Mouse (Mus musculus) CD4-positive, CD25-positive, alpha-beta regulatory T cell, adult 9 weeks (primary cell): ENCODE results near the gene Gm47955. TPM values are rescaled to one million over a fixed set of nuclear protein-coding genes. Genes with fewer than 3 reads are reported as not detected.

ENCODE experiments used
- polyA plus RNA-seq: library from polyadenylated mRNA; unstranded; fragments of 100-300 nt; shearing (Covaris generic); gene quantifications from one replicate; pipeline ENCODE4 v1.2.1, GENCODE M21; 2017

Gm47955 gene
- polyA plus RNA-seq: not detected

GRCm38 (mm10) chr1:82959870-82960385 lies at the start of gene Gm47955:
TSS of gene Gm47955 (plus strand) at chr1:82960286.

GRCm38 (mm10) chr1:82913025-82913424 lies 47.1 kb upstream of the Gm47955 start, which contains the start of gene A030005L19Rik:
TSS of gene A030005L19Rik (plus strand) at chr1:82913325.

GRCm38 (mm10) chr1:82924650-82925049 lies 35.4 kb upstream of the Gm47955 start, which contains the start of gene A030014E15Rik:
TSS of gene A030014E15Rik (plus strand) at chr1:82924917.

GRCm38 (mm10) chr1:82931326-82931725 lies 28.8 kb upstream of the Gm47955 start, which contains the start of gene Gm6217:
TSS of gene Gm6217 (minus strand) at chr1:82931399.

GRCm38 (mm10) chr1:82943295-82943694 lies 16.8 kb upstream of the Gm47955 start, which contains the start of gene A030003K21Rik:
TSS of gene A030003K21Rik (minus strand) at chr1:82943388.

GRCm38 (mm10) chr1:82955913-82956312 lies 4.2 kb upstream of the Gm47955 start, which contains the start of gene Gm7544:
TSS of gene Gm7544 (minus strand) at chr1:82956013.

GRCm38 (mm10) chr1:83000306-83000705 lies 40.2 kb downstream of the Gm47955 start, which contains the start of gene Gm47959:
TSS of gene Gm47959 (plus strand) at chr1:83000548.

Other genes with a start within 250 kb of the Gm47955 start
- gene Mff, start 235.4 kb upstream of the Gm47955 start, polyA plus RNA-seq: 59.6 TPM
- 0.61 TPM for gene Tm4sf20, start 191.8 kb upstream of the Gm47955 start, polyA plus RNA-seq
- not detected for gene Gm47791, start 189.0 kb upstream of the Gm47955 start, polyA plus RNA-seq
- 17.9 TPM for gene Agfg1, start 120.8 kb upstream of the Gm47955 start, polyA plus RNA-seq
- 0.58 TPM for gene A030005L19Rik, start 47.0 kb upstream of the Gm47955 start, polyA plus RNA-seq
- not detected for gene A030014E15Rik, start 35.4 kb upstream of the Gm47955 start, polyA plus RNA-seq
- not detected for gene Gm6217, start 28.9 kb upstream of the Gm47955 start, polyA plus RNA-seq
- not detected for gene A030003K21Rik, start 16.9 kb upstream of the Gm47955 start, polyA plus RNA-seq
- not detected for gene Gm7544, start 4.3 kb upstream of the Gm47955 start, polyA plus RNA-seq
- gene Gm47959, start 40.3 kb downstream of the Gm47955 start, polyA plus RNA-seq: not detected
- gene Slc19a3, start 78.2 kb downstream of the Gm47955 start, polyA plus RNA-seq: not detected
- not detected for gene Krtap28-10, start 82.2 kb downstream of the Gm47955 start, polyA plus RNA-seq
- not detected for gene Gm47969, start 84.6 kb downstream of the Gm47955 start, polyA plus RNA-seq
- gene A030005K14Rik, start 99.1 kb downstream of the Gm47955 start, polyA plus RNA-seq: not detected
- not detected for gene Krtap28-13, start 100.6 kb downstream of the Gm47955 start, polyA plus RNA-seq
- 1.8 TPM for gene Ccl20, start 156.5 kb downstream of the Gm47955 start, polyA plus RNA-seq
- gene Daw1, start 199.5 kb downstream of the Gm47955 start, polyA plus RNA-seq: 0.33 TPM